Mouse (Mus musculus) heart, embryonic 16.5 days (tissue): Measurements from ENCODE around the gene Olfr314. TPM values are rescaled to one million over a fixed set of nuclear protein-coding genes. Genes with fewer than 3 reads are reported as not detected.
A peak's percentile ranks its signal among the peaks of the same experiment; 100 is the strongest.
"Not testable (repeated sequence)": the region's sequence is repeated elsewhere in the genome, so short reads cannot be mapped to it uniquely, and the experiment has no call there.

ENCODE experiments used
- ATAC-seq: fragments of 200-750 bp; cut with Nextera tagmentation; replicated peaks from 2 replicates; pipeline ENCODE4 v1.8.0; 2017; ENCODE audit warnings: moderate number of reproducible peaks; ENCODE audit not compliant: insufficient read depth, low FRiP score; ENCODE audit errors: extremely low read depth
- H3K27ac ChIP-seq: fragments of 300-500 bp; sonication (generic); 2 replicates; pipeline ENCODE4 v1.5.1; 2014; ENCODE audit warnings: mild to moderate bottlenecking, low read length, control low read depth, moderate library complexity
- H3K27me3 ChIP-seq: fragments of 300-500 bp; sonication (generic); 2 replicates; pipeline ENCODE4 v1.6.1; 2014; ENCODE audit warnings: low read length, mixed read lengths; ENCODE audit not compliant: control insufficient read depth, insufficient read depth
- H3K36me3 ChIP-seq: fragments of 300-500 bp; sonication (generic); 2 replicates; pipeline ENCODE4 v1.6.1; 2014; ENCODE audit not compliant: control insufficient read depth, insufficient read depth
- H3K4me1 ChIP-seq: fragments of 300-500 bp; sonication (generic); 2 replicates; pipeline ENCODE4 v1.6.1; 2014; ENCODE audit warnings: low read length, mixed read lengths; ENCODE audit not compliant: control insufficient read depth, insufficient read depth
- H3K4me2 ChIP-seq: fragments of 300-500 bp; sonication (generic); 2 replicates; pipeline ENCODE4 v1.6.1; 2014; ENCODE audit warnings: low read depth, mild to moderate bottlenecking, control low read depth, low read length
- H3K4me3 ChIP-seq: fragments of 300-500 bp; sonication (generic); 2 replicates; pipeline ENCODE4 v1.5.1; 2014; ENCODE audit warnings: mild to moderate bottlenecking, control low read depth, low read length
- H3K9ac ChIP-seq: fragments of 300-500 bp; sonication (generic); 2 replicates; pipeline ENCODE4 v1.6.1; 2014; ENCODE audit warnings: low read length, control low read depth
- H3K9me3 ChIP-seq: fragments of 300-500 bp; sonication (generic); replicated peaks from 2 replicates; pipeline ENCODE4 v1.6.1; 2016; ENCODE audit warnings: low read length; ENCODE audit not compliant: control insufficient read depth
- WGBS: fragments of 180-500 bp; shearing (Covaris S2); extraction: QIAGEN DNeasy Blood & Tissue Kit; methylation state at CpG from one replicate; pipeline ENCODE4 v1.1.7; 2014; 5-methylcytosine and 5-hydroxymethylcytosine counted together
- polyA plus RNA-seq: library from polyadenylated mRNA; unstranded; fragments of >200 nt; fragmentation: Nextera tagmentation; extraction: Ambion mirVana; gene quantifications from 2 replicates; pipeline ENCODE4 v1.2.1, GENCODE M21; 2015

Gene Olfr314
- 0.11 TPM in 1 of 2 replicates, not detected in the other for polyA plus RNA-seq

- Histone ChIP-seq H3K27me3 (no peaks in the 10 kb centered on the region), H3K4me3 (no peak within 1 kb of the TSS), H3K9me3 (no peaks in the 10 kb centered on the region), H3K4me1 (peaks cover 2% of the 10 kb centered on the region; the same call in 1 of the 2 replicates), H3K9ac (no peak within 1 kb of the TSS), H3K4me2 (no peak within 1 kb of the TSS), H3K36me3 (no peaks in the 10 kb centered on the region), H3K27ac (no peak within 1 kb of the TSS)
- no peak for ATAC-seq
- 43% methylated on average over 6 of the region's 6 CpGs for WGBS
Observed at GRCm38 (mm10) chr11:58782480-58783089, at the start of gene Olfr314. Olfr314 (plus strand) TSS chr11:58782952.

- no peaks in the 10 kb centered on the region for H3K36me3 ChIP-seq
- no peaks in the 10 kb centered on the region for H3K4me1 ChIP-seq
- no peak overlapping the region for H3K4me3 ChIP-seq
- WGBS = 41% methylated on average over 3 of the region's 3 CpGs
- ATAC-seq = no peak
- H3K27ac ChIP-seq = no peak overlapping the region
- H3K9me3 ChIP-seq = no peaks in the 10 kb centered on the region
- H3K27me3 ChIP-seq = no peaks in the 10 kb centered on the region
- no peak overlapping the region for H3K4me2 ChIP-seq
- H3K9ac ChIP-seq = no peak overlapping the region
Observed at GRCm38 (mm10) chr11:58733372-58733771, 49.4 kb upstream of the Olfr314 start.

GRCm38 (mm10) chr11:58738792-58739262 lies 43.9 kb upstream of the Olfr314 start, which contains the start of gene Olfr317:
Olfr317 (minus strand) TSS chr11:58739212.
- Histone ChIP-seq H3K27me3 (no peaks in the 10 kb centered on the region), H3K9me3 (no peaks in the 10 kb centered on the region), H3K4me2 (no peak within 1 kb of the TSS), H3K9ac (no peak within 1 kb of the TSS), H3K4me3 (no peak within 1 kb of the TSS), H3K36me3 (no peaks in the 10 kb centered on the region), H3K27ac (no peak within 1 kb of the TSS), H3K4me1 (no peaks in the 10 kb centered on the region)
- 65% methylated on average over 4 of the region's 4 CpGs for WGBS
- ATAC-seq = no peak

GRCm38 (mm10) chr11:58751096-58751495 lies 31.7 kb upstream of the Olfr314 start:
- not testable (repeated sequence) for H3K4me3 ChIP-seq, H3K4me1 ChIP-seq, H3K9ac ChIP-seq, H3K4me2 ChIP-seq, H3K9me3 ChIP-seq, H3K27me3 ChIP-seq, H3K36me3 ChIP-seq, H3K27ac ChIP-seq, ATAC-seq
- WGBS = 67% methylated on average over 18 of the region's 18 CpGs

- H3K4me2 ChIP-seq = no peak within 1 kb of the TSS
- H3K4me1 ChIP-seq = no peaks in the 10 kb centered on the region
- H3K36me3 ChIP-seq = no peaks in the 10 kb centered on the region
- no peak within 1 kb of the TSS for H3K9ac ChIP-seq
- no peak within 1 kb of the TSS for H3K27ac ChIP-seq
- H3K27me3 ChIP-seq = no peaks in the 10 kb centered on the region
- 71% methylated on average over 2 of the region's 2 CpGs for WGBS
- H3K9me3 ChIP-seq = no peaks in the 10 kb centered on the region
- no peak for ATAC-seq
- no peak within 1 kb of the TSS for H3K4me3 ChIP-seq
Observed at GRCm38 (mm10) chr11:58752434-58752833, 30.3 kb upstream of the Olfr314 start, which contains the start of gene Olfr316. Olfr316 (plus strand) TSS chr11:58752734.

- Histone ChIP-seq H3K4me3 (no peak within 1 kb of the TSS), H3K36me3 (no peaks in the 10 kb centered on the region)
Observed at GRCm38 (mm10) chr11:58772888-58773287, 9.9 kb upstream of the Olfr314 start, which contains the start of gene Olfr315. Olfr315 (plus strand) TSS chr11:58773188.

GRCm38 (mm10) chr11:58784182-58784581 lies 1.4 kb downstream of the Olfr314 start:
- no peak overlapping the region for H3K27ac ChIP-seq
- H3K27me3 ChIP-seq = no peaks in the 10 kb centered on the region
- H3K9me3 ChIP-seq = no peaks in the 10 kb centered on the region
- peaks cover 2% of the 10 kb centered on the region; the same call in 1 of the 2 replicates for H3K4me1 ChIP-seq
- peak; percentile 58 for ATAC-seq
- H3K4me2 ChIP-seq = no peak overlapping the region
- H3K4me3 ChIP-seq = no peak overlapping the region
- no peaks in the 10 kb centered on the region for H3K36me3 ChIP-seq
- H3K9ac ChIP-seq = no peak overlapping the region
- 60% methylated on average over 2 of the region's 2 CpGs for WGBS

More at GRCm38 (mm10) chr11:58772888-58773287, 9.9 kb upstream of the Olfr314 start, which contains the start of gene Olfr315:
- no peaks in the 10 kb centered on the region for H3K27me3 ChIP-seq
- no peak within 1 kb of the TSS for H3K27ac ChIP-seq
- H3K4me1 ChIP-seq = no peaks in the 10 kb centered on the region
- H3K9ac ChIP-seq = no peak within 1 kb of the TSS
- H3K9me3 ChIP-seq = no peaks in the 10 kb centered on the region
- no peak for ATAC-seq
- H3K4me2 ChIP-seq = no peak within 1 kb of the TSS

GRCm38 (mm10) chr11:58787651-58788050 lies 4.9 kb downstream of the Olfr314 start:
- H3K36me3 ChIP-seq = no peaks in the 10 kb centered on the region
- no peak for ATAC-seq
- no peak overlapping the region for H3K9ac ChIP-seq
- H3K27ac ChIP-seq = no peak overlapping the region
- no peak overlapping the region for H3K4me3 ChIP-seq
- H3K27me3 ChIP-seq = no peaks in the 10 kb centered on the region
- WGBS = 76% methylated on average over 10 of the region's 10 CpGs
- H3K4me2 ChIP-seq = no peak overlapping the region
- H3K4me1 ChIP-seq = peaks cover 2% of the 10 kb centered on the region; the same call in 1 of the 2 replicates
- no peaks in the 10 kb centered on the region for H3K9me3 ChIP-seq

GRCm38 (mm10) chr11:58788346-58788745 lies 5.6 kb downstream of the Olfr314 start:
- WGBS = 72% methylated on average over 8 of the region's 8 CpGs
- Histone ChIP-seq H3K4me2 (no peak overlapping the region), H3K27me3 (no peaks in the 10 kb centered on the region), H3K9ac (no peak overlapping the region), H3K27ac (no peak overlapping the region), H3K4me3 (no peak overlapping the region), H3K9me3 (no peaks in the 10 kb centered on the region), H3K4me1 (no peaks in the 10 kb centered on the region), H3K36me3 (no peaks in the 10 kb centered on the region)
- ATAC-seq = no peak
